Mouse (Mus musculus) ES-Bruce4 (cell line): ENCODE measurements around the gene Pdzd2. TPM values are rescaled to one million over a fixed set of nuclear protein-coding genes. Genes with fewer than 3 reads are reported as not detected.
A peak's percentile ranks its signal among the peaks of the same experiment; 100 is the strongest.

Experiments used
- H3K27ac ChIP-seq: 2 replicates; pipeline ENCODE4 v1.5.1; 2012; ENCODE audit warnings: low read length, inconsistent platforms; ENCODE audit not compliant: insufficient read depth
- H3K27me3 ChIP-seq: 2 replicates; pipeline ENCODE4 v1.6.1; 2012; ENCODE audit warnings: mild to moderate bottlenecking, low read length, inconsistent platforms; ENCODE audit not compliant: control insufficient read depth, poor library complexity, insufficient read depth, severe bottlenecking
- H3K36me3 ChIP-seq: 2 replicates; pipeline ENCODE4 v1.6.1; 2012; ENCODE audit warnings: inconsistent platforms, mild to moderate bottlenecking, low read length, moderate library complexity; ENCODE audit not compliant: control insufficient read depth, poor library complexity, insufficient read depth, severe bottlenecking
- H3K4me1 ChIP-seq: one replicate; pipeline ENCODE4 v1.8.1; 2011; ENCODE audit warnings: low read length; ENCODE audit not compliant: control insufficient read depth, insufficient read depth
- H3K4me3 ChIP-seq: 2 replicates; pipeline ENCODE4 v1.5.1; 2011; ENCODE audit warnings: low read depth, mild to moderate bottlenecking, low read length
- H3K9ac ChIP-seq: 2 replicates; pipeline ENCODE4 v1.6.1; 2012; ENCODE audit warnings: low read depth, mild to moderate bottlenecking, inconsistent platforms; ENCODE audit not compliant: poor library complexity, severe bottlenecking
- H3K9me3 ChIP-seq: replicated peaks from 2 replicates; pipeline ENCODE4 v1.6.1; 2012; ENCODE audit warnings: mild to moderate bottlenecking, low read length, inconsistent platforms; ENCODE audit not compliant: control insufficient read depth, poor library complexity, insufficient read depth, severe bottlenecking
- CTCF ChIP-seq: IDR thresholded peaks from one replicate; pipeline ENCODE4 v1.8.1; 2011; ENCODE audit warnings: low read depth, low read length
- EP300 ChIP-seq: IDR thresholded peaks from 2 replicates; pipeline ENCODE4 v1.6.1; 2011; ENCODE audit warnings: low read depth, low read length; ENCODE audit not compliant: insufficient read depth
- POLR2A ChIP-seq: IDR thresholded peaks from one replicate; pipeline ENCODE4 v1.8.1; 2011; ENCODE audit warnings: low read length; ENCODE audit not compliant: insufficient read depth
- polyA plus RNA-seq: library from polyadenylated mRNA; stranded (reverse); fragments of >200 nt; gene quantifications from 2 replicates; pipeline ENCODE4 v1.2.4, GENCODE M21; 2011; ENCODE audit warnings: low read depth; ENCODE audit not compliant: missing spikeins, insufficient read depth, insufficient read length

The Pdzd2 gene
- polyA plus RNA-seq, 1 experiment = 7.3 TPM

GRCm38 (mm10) chr15:12451448-12451847 is 288.3 kb downstream of the Pdzd2 start:
- Histone ChIP-seq H3K27ac (no peak overlapping the region), H3K4me3 (no peak overlapping the region), H3K9me3 (no peaks in the 10 kb centered on the region), H3K4me1 (peaks cover 5% of the 10 kb centered on the region), H3K36me3 (no peaks in the 10 kb centered on the region), H3K9ac (no peak overlapping the region), H3K27me3 (no peaks in the 10 kb centered on the region)
- TF ChIP-seq EP300 (no peak), CTCF (no peak), POLR2A (no peak)

DNA sequence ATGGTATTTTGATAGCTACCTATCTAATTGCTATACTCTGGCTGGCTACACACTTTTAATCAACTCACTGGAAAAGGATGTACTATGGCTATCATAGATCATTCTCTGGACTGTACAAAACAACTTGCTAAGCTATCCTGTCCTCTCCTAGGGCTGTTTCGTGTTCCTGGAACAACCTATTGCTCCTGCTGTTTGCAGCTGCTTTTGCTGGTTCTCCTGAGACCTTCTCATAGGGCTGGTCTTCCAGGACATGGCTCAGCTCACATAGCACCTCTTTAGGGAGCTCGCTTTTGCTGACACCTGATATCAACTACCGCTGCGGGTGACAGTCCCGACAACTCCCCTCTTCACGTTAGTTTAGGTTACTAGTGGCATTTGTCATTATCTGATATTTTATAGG is 288.9 kb downstream of the Pdzd2 start:
- Histone ChIP-seq H3K4me1 (peaks cover 5% of the 10 kb centered on the region), H3K27me3 (no peaks in the 10 kb centered on the region), H3K4me3 (no peak overlapping the region), H3K27ac (no peak overlapping the region), H3K36me3 (no peaks in the 10 kb centered on the region), H3K9me3 (no peaks in the 10 kb centered on the region), H3K9ac (no peak overlapping the region)
- TF ChIP-seq EP300 (no peak), CTCF (no peak)

- H3K4me3 ChIP-seq = no peak overlapping the region
- no peaks in the 10 kb centered on the region for H3K36me3 ChIP-seq
- H3K27ac ChIP-seq = 0 out of 2 replicates have a peak overlapping the region, but pooled peaks have one; percentile 33
- no peaks in the 10 kb centered on the region for H3K27me3 ChIP-seq
- no peak overlapping the region for H3K9ac ChIP-seq
- TF ChIP-seq CTCF = no peak
- H3K9me3 ChIP-seq = no peaks in the 10 kb centered on the region
- peaks cover 5% of the 10 kb centered on the region for H3K4me1 ChIP-seq
These were observed 290.4 kb downstream of the Pdzd2 start for GRCm38 (mm10) chr15:12449321-12449720.

DNA sequence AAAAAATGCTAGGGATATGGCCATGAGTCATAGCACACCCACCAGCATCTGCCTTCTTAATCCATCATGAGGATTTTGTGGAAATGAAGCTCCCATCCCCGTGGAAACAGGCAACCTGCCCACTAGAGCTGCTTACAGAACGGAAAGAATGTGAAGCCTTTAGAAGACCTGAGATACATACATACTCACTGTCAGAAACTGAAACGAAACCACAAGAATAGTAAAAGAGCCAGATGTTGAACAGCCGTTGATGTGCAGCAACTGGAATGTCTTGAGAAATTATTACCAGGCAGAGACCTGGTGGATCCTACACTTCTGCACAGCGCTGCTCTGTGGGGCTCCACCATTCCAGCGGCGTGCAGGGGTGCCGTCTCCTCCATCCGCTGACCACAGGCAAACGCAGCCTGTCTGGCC is 292.7 kb downstream of the Pdzd2 start:
- no peak overlapping the region for H3K9ac ChIP-seq
- H3K9me3 ChIP-seq = no peaks in the 10 kb centered on the region
- H3K4me1 ChIP-seq = peaks cover 5% of the 10 kb centered on the region
- H3K4me3 ChIP-seq = no peak overlapping the region
- H3K27ac ChIP-seq = no peak overlapping the region
- no peak for TF ChIP-seq POLR2A
- TF ChIP-seq EP300 = no peak
- no peak for TF ChIP-seq CTCF
- H3K27me3 ChIP-seq = no peaks in the 10 kb centered on the region
- no peaks in the 10 kb centered on the region for H3K36me3 ChIP-seq

DNA sequence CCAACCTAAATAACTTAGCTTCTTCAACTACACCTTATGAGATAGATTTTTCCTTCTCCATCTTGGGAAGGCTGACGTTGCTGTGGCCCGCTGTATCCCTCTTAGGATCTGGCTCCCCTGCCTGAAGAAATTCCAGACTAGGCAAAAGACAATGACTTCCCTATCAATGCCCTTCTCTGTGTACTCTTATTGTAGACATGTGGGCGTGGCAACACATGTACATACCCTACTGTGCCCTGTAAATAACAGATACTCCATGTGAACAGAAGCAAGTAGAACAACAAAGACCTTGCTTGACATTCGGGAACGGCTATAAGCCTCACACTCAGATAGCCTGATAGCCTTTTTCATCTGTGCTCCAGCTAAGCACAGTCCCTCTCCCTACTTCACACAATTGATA is 295.2 kb downstream of the Pdzd2 start:
- no peaks in the 10 kb centered on the region for H3K36me3 ChIP-seq
- H3K27ac ChIP-seq = no peak overlapping the region
- no peak overlapping the region for H3K9ac ChIP-seq
- H3K4me1 ChIP-seq = peaks cover 3% of the 10 kb centered on the region
- no peaks in the 10 kb centered on the region for H3K9me3 ChIP-seq
- H3K4me3 ChIP-seq = no peak overlapping the region
- TF ChIP-seq POLR2A (no peak), EP300 (no peak), CTCF (no peak)
- no peaks in the 10 kb centered on the region for H3K27me3 ChIP-seq

DNA sequence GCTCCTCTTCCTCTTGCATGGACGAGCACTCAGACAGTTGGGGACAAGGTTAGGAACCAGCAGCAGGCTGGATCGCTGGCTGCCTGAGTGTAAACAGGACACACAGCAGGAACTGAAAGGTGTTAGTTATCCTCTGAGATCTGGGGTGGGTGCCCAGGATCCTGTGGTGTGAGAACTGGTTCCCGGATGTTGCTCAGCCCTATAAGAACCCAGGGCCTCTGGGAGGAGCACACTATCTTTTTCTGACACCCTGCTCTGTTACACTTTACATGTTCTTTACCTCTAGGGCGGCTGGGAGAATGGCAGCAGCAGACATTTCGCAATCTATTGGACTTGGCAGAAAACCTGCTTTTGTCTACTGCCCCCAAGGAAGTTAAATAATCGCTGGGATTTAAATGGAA is 300.4 kb downstream of the Pdzd2 start:
- Histone ChIP-seq H3K4me1 (no peaks in the 10 kb centered on the region), H3K27me3 (no peaks in the 10 kb centered on the region), H3K9me3 (no peaks in the 10 kb centered on the region), H3K36me3 (no peaks in the 10 kb centered on the region), H3K27ac (no peak overlapping the region), H3K4me3 (no peak overlapping the region), H3K9ac (no peak overlapping the region)
- TF ChIP-seq POLR2A (no peak), CTCF (no peak), EP300 (no peak)

DNA sequence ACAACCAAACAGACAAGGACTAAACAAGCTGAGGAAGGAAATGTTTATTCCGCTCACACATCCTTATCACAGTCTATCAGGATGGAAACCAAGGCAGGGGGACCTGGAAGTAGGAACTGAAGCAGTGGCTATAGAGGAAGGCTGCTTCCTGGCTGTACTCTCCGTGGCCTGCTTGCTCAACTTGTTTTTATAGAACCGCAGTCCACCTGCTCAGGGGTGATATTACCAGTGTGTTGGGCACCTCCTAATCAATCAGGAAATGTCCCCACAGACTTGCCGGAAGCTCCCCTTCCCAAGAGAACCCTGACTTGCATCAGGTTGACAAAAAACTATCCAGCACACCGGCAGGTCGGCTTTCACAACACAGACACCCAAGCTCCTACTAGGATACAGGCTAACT is 301.0 kb downstream of the Pdzd2 start:
- TF ChIP-seq EP300 = no peak
- no peak for TF ChIP-seq CTCF
- Histone ChIP-seq H3K36me3 (no peaks in the 10 kb centered on the region), H3K9me3 (no peaks in the 10 kb centered on the region), H3K9ac (no peak overlapping the region), H3K4me3 (no peak overlapping the region), H3K27me3 (no peaks in the 10 kb centered on the region), H3K27ac (no peak overlapping the region), H3K4me1 (no peaks in the 10 kb centered on the region)
